Mouse (Mus musculus): ENCODE results near the gene Adprm.

- TF ChIP-seq CTCF (conservative IDR thresholded peaks at IDR 0.05 in 1 of 2, IDR thresholded peaks at IDR 0.05 in 1 of 2; ENCODE audit: low read depth in 2 of 2, low read length in 2 of 2): no peak
- TF ChIP-seq SMC3 (IDR thresholded peaks at IDR 0.05; ENCODE audit: low read depth, low read length): no peak
- TF ChIP-seq USF2 (conservative IDR thresholded peaks at IDR 0.05; ENCODE audit: low read depth, low read length): no peak
- TF ChIP-seq MAZ (IDR thresholded peaks at IDR 0.05; ENCODE audit: low read depth, low read length): no peak
- no peak for TF ChIP-seq UBTF (IDR thresholded peaks at IDR 0.05; ENCODE audit: low read depth, low read length)
- TF ChIP-seq POLR2A (IDR thresholded peaks at IDR 0.05; ENCODE audit: low read depth, low read length): no peak
- no peak for TF ChIP-seq JUND (conservative IDR thresholded peaks at IDR 0.05; ENCODE audit: low read depth, low read length)
- TF ChIP-seq EP300 (IDR thresholded peaks at IDR 0.05; ENCODE audit: low read length): no peak
- TF ChIP-seq POLR2AphosphoS2 (IDR thresholded peaks at IDR 0.05; ENCODE audit: low read depth, low read length): no peak
- TF ChIP-seq MAX (IDR thresholded peaks at IDR 0.05; ENCODE audit: low read length): no peak
Measured at GRCm38 (mm10) chr11:67017801-67018591, 34.4 kb downstream of the Adprm start.

Measured in CH12.LX (cell line).